Mouse (Mus musculus): ENCODE results near the gene Prss33.
"Not testable (repeated sequence)": the region's sequence is repeated elsewhere in the genome, so short reads cannot be mapped to it uniquely, and the experiment has no call there.

Prss33 gene

DNA sequence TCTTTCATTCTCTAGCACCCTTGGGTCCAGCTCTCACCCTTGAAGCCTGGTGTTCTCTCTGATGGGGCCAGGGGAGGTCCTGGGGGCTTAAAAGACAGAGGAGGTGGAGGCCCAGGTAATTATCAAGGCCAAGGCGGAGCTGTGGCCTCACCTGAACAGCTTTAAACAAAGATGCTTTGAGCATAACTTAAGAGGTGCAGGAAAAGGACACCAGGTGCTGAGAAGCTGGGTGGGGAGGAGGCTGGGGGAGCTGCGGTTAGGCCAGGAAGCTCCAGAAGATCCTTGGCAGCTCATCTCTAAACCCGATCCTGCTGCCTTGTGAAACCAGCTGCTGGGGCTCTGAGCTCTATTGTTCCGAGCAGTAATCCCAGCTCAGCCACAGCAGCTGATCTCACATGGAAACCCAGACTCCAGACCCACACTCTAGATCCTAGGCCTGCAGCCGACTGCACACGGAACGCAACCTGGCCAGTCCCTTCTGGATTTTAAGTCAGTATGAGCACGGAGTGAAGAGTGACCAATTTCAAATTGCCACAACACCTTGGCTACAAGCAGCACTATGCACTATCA lies at the start of gene Prss33:
Gene Prss33, minus strand, starts transcription at position 51 of the 570 bp plus-strand sequence.
- no peak for DNase-seq

DNA sequence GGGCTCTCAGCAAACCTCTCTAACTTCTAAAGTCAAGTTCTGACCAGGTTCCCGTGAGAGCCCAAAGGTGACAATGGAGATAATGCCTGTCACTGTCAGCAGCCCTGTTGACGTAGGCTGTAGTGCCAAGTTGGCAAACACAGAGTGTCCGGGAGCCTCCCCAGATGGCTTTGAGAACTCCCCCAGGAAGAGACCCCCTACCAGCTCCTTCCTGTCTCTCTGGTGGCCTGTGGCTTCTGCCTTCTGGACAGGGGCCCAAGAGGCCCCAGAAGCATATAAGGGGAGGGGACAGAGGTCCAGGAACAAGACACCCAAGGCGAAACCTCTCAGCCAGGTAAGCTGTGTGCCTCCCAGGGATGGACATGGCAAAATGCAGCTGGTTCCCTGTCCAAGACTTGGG lies 44.7 kb upstream of the Prss33 start, which contains the start of the genes Dcpp1 and Dcpp2:
Gene Dcpp1, plus strand, starts transcription at position 301 of the 400 bp plus-strand sequence.
Gene Dcpp2, plus strand, starts transcription at position 305 of the 400 bp plus-strand sequence.
- DNase-seq = not testable (repeated sequence)

DNA sequence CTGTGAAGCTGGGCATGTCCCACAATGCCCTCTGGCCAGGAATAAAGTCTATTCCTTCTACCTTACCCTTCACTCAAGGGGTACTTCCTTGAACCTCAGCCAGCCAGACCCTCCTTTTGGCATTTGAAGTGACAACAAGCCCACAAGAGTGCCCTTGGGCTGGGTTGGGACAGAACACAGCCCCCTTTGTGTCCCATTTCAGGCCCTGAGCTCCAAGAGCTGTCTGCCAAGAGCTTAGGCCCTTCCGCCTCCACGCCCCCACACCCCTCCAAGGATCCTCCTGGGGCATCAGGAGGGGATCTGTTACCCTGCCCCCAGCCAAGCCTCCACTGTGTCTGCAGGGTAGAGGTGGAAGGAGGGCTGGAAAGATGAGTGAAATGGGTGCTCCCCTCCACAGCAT lies 41.3 kb upstream of the Prss33 start:
- DNase-seq = no peak

DNA sequence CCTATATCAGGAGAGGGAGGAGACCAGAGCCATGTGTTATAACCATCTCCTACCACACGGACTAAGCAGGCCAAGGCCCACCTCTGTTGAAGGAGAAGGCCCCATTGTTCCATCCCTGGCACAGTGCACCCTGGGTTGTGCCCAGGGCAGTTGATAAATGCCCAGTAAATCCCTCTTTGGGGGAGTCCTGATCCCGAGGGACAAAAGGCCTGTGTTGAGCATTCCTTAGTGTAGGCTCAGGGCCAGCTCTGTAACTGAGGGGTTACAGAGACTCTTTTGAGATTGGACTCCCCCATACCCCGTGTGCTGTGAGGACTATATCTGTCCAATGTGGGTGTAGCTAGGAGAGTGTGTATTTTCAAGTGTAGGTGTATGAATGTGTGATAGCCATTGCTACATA lies 40.9 kb upstream of the Prss33 start:
- no peak for DNase-seq

DNA sequence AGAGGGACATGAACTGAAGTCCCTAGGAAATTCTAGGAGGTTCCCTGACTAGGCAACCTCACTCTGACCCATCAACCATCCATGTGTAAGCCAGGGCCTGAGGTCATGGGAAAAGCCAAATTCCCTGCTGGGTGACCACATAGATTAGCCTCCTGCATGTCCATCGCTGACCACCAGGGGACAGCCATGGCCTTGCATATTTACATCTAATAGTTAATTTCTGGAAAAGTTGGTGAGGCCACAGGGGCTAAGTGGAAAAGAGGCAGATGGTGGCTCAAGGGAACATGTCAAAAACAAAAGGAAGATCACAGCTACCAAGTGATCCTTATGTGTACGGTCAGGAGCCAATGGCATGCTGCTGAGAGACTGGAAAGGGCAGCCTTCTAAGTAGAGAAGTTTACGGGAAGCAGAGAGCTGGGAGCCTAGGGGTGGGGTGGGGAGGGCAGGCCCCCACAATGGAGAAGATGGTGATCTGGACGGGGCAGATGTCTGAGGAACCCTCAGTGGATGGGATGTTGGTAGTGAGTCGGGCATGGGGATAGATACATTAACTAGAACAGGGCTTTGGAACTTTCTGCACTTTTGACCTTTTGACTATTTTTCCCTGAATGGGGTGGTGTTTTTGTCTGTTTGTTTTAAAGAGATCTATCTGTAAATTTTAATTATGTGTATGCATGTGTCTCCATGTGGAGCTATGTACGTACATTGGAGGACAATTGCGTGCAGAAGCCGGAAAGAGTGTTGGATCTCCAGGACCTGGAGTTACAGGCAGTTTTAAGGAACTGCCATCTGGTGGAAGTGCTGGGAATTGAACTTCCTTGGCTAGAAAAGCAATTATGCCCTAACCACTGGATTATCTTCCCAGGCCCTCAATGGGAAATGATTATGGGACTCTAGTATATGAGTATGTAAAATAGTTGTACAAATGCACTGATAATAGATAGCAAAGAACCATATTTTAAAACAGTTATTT lies 38.3 kb upstream of the Prss33 start:
- peak; percentile 18 for DNase-seq

DNA sequence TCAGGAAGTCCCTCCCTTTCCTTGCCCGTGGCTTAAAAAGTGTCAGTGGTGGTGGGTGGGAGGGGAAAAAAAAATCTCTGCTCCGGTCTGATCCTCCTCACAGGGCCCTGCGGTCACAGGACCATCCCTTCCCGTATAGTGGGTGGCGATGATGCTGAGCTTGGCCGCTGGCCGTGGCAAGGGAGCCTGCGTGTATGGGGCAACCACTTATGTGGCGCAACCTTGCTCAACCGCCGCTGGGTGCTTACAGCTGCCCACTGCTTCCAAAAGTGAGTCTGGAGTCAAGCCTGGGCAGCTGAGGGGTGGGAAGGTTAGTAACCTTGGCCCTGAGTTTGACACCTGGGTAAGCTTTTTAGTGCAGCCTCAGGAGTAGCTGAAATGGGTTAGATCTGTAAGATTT lies 32.7 kb upstream of the Prss33 start:
- no peak for DNase-seq

DNA sequence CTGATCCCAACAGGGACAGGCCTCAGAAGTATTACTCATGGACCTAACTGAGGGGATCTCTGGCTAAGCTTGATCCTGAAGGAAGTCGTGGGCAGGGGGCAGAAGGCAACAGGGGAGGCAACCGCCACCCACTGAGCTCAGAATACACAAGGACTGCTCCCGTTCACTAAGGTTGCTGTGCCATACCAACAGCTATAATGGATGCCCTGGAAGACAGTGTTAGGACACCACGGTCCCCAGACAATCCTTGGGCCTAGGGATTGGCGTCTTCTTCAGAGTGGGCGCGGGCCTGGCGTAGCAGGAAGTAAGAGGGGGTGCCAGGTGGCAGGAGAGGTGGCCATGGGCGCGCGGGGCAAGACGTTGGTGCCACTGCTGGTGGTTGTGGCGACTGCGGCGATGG lies 31.9 kb upstream of the Prss33 start, which contains the start of gene Prss21:
Gene Prss21, plus strand, starts transcription at position 301 of the 400 bp plus-strand sequence.
- no peak for DNase-seq

DNA sequence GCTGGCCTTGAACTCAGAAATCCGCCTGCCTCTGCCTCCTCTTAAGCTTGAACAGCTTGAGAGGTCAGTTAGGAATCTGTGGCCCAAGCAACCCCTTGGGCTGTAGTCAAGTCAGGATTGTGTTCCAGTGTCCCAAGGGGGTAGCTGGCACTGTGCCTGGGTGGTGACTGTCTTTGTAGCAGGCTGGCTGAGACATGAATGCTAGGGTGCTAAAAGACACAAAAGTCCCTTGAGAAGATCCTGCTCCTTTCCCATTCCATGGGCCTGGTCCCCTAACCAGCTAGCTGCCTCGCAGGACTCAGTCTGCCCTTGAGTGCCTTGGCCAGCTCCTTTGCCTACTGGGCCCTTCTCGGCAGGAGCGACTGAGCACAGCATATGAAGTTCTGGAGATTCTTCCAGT lies 27.1 kb upstream of the Prss33 start:
- no peak for DNase-seq

DNA sequence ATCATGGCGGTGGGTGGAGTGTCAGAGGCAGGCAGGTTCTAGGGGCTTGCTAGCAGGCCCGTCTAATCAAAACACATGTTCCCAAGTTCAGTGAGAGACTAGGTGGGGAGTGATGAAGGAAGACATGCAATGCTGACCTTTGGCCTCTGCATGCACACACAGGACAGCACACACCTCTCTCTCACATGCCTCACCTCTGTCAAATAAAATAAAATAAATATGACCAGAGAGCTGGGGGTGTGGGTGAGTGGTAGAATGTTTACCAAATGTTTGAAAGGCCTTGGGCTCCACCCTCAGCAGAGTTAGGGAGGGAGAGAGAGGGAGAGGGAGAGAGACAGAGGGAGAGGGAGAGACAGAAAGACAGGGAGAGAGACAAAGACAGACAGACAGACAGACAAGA lies 22.1 kb upstream of the Prss33 start:
- DNase-seq = no peak

DNA sequence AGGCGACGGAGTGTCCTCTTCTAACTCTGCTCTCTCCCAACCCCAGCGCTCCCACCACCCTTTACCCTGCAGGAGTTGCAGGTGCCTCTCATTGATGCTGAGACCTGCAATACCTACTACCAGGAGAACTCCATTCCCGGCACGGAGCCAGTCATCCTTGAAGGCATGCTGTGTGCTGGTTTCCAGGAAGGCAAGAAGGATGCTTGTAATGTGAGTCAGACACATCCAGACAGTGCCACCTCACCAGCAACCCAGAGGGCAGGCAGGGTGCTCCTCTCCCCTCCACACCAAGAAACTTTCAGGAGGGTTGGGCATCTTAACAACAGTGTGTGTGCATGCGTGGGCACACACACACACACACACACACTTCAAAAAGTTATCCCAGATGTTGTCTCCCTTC lies 21.3 kb upstream of the Prss33 start:
- DNase-seq = no peak

DNA sequence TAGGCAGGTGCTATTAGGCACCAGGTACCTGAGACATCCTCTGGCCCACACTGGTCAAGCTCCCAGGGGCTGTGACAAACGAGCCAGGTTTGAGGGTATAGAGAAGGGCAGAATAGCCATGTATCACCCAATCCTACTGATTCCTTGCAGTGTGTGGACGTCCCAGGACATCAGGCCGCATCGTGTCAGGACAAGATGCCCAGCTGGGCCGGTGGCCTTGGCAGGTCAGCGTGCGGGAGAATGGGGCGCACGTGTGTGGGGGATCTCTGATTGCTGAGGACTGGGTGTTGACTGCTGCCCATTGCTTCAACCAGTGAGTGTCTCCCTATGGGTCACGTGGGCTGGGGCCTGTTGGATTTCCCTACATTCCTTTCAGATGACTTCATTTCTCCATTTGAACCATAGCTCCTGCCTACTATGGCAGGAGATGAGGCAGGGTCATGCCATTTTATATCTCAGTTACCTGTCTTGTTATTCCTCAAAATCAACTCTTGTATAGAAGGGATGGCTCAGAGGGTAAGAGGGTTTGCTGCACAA lies 18.4 kb upstream of the Prss33 start:
- DNase-seq = no peak

DNA sequence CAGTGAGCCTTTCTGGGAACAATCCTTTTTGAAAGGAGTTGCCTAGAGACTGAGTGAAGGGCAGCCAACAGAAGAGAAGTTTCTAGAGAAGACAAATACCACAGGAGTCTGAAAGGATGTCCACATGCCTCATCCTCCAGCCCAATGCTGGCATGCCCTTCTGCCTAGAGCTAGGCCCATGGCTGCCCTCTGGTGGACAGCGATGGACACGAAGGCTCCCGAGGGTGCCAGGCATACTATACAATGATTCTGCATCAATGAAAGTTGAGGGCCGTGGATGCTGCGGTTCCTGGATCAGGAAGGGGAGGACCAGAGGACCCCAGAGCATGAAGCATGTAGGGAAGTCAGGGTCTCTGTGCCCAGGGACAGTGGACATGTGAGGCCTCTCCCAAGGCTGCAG lies 17.4 kb upstream of the Prss33 start:
- peak; percentile 51 for DNase-seq

DNA sequence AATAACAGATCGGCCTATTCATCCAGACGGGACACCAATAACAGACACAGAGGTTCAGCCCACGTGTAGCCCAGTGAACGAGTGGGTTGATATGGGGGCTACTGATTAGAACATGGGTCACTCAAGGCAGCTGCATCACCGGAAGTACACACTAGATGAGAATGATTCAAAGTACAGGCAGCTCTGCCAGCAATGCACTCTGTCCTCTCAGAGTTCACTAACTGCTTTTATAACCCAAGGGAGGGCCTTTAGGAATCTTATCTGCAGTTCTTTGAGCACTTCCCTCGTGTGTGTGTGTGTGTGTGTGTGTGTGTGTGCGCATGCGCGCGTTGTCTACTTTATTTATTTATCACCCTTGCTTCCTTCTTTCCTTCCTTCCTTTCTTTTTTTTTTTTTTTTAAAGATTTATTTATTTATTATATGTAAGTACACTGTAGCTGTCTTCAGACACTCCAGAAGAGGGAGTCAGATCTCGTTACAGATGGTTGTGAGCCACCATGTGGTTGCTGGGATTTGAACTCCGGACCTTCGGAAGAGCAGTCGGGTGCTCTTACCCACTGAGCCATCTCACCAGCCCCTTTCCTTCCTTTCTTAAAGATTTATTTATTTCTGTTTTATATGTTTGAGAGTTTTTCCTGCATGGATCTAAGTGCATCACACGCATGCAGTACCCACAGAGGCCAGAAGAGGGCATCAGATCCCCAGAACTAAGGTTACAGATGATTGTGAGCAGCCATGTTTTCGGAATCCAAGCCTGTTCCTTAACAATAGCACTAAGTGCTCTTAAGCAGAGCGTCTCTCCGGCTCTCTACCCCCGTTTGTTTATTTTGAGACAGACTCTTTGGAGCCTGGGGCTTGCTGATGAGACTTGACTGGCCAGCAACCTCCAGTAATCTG lies 15.2 kb upstream of the Prss33 start:
- DNase-seq = peak; percentile 73

DNA sequence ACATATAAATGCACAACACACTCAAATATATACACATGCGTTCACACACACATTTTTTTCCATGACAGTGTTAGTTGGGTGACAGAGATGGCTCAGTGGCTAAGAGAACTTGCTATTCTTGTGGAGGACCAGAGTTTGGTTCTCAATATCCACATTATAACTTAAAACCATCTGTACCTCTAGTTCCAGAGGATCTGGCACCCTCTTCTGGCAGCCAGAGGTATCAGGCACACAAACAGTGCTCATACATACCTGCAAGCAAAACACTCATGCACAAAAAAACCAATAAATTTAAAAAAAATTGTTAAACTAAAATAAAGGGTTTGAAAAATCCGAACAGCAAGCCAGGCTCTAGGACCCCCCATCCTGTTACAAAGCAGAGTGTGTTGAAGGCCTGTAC lies 14.2 kb upstream of the Prss33 start:
- no peak for DNase-seq

DNA sequence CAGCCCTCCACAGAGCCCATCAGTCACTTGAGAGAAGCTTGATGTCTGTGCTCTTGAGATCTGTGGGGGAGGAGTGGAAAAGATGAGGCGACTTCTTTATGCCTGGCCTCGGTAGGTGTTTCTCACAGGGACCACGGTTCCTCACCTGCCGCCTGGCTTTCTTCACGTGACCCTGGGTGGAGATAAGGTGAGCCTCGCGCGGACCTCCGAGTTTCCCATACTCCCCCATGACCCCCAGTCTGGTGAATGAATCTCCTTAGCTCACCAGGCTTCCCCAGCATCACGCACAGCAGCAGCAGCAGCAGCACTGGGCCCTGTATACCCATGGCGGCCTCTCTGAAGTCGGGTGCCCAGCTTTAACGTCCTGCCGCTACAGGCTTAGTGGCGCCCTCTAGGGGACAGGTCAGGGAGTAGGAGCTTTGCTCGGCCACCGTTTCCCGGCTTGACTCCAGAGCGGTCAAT lies 8.0 kb upstream of the Prss33 start, which contains the start of the genes Prss32 and Prss41:
Gene Prss32, plus strand, starts transcription at position 44 of the 462 bp plus-strand sequence.
Gene Prss41, minus strand, starts transcription at position 361 of the 462 bp plus-strand sequence.
- DNase-seq = peak; percentile 53

DNA sequence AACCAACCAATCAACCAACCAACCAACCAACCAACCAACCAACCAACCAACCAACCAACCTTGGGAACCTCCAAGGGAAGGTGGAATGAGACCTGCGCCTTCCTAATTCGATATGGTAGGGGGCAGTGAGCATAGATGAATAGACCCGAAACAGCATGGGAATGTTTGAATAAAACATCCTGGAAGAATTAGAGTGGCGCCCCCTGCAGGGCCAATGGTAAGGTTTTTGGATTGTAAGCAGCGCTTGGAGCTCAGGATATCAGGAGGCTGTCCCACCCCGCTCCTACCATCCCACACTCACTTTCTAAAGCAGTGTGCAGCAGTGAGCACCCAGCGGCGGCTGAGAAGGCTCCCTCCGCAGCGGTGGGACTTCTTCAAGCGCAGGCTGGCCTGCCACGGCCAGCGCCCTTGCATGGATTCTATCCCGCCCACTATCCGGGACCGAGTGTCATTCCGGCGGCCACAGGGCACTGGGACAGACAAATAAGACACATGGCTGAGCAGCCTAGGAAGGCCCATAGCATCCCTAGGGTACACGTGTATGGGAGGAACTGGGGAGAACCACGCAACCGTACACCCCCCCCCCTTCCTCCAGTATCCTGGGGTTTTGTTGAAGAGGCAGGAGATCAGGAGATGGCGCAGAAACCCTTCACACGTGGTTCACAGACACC lies 7.4 kb upstream of the Prss33 start:
- DNase-seq = no peak

DNA sequence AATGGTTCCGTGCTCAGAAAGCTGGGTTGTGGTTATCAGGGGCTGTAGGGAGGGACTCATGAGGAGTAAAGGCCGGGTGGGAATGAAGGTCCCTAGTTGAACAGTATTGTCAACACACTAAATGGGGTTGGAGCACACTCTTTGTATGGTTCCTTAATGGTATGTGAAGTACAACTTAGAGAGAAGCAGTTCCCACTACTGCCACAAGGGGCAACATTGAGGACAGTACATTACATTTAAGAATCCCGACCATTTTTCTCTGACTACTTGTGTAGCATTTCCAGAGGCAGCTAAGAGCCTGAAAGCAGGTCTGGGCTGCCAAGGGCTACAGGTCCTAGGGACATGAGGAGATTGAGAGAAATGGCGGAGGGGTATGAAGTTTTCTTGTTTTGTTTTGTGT lies 5.3 kb upstream of the Prss33 start:
- DNase-seq = peak; percentile 73

DNA sequence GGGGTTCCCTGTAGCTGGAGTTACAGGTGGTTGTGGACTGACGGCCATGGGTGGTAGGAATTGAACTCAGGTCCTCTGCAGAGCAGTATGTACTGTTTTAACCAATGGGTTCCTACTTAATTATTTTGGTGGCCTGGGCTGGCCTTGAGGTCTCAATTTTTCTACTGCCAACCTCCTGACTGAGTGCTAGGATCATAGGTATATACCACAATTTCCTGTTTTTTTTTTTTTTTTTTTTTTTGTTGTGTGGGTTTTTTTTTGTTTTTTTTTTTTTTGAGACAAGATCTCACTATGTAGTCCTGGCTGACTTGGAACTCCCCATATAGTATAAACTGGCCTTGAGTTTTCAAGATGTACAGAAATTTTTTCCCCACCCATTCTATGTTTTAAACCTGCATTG lies 4.7 kb downstream of the Prss33 start:
- DNase-seq = no peak

DNA sequence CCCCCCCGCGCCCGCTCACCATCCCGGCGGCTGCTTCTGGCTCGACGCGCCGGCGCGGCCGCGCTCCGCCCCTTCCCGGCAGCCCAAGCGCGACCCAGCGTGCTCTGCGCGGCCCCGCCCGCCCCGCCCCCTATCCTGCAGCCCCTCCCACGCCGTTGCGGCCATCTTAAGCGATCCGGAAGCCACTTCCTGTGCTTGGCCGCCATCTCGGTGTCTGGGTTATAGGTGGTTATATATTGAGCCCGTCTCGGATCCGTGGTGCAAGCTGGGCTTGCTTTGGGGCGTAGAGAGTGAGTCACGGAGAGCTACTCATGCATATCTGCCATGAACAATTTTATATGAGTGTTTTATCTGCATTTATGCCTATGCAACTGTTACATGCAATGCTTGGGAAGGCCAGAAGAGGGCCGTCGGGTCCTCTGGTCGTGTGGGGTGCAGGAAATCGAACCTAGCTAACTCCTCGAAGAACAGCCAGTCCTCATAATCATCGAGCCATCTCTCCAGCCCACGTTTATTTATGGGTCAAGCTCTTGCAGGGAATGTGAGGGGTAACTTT lies 6.7 kb downstream of the Prss33 start, which contains the start of gene Elob:
Gene Elob, minus strand, starts transcription at position 73 of the 556 bp plus-strand sequence.
- peak; percentile 86 for DNase-seq

DNA sequence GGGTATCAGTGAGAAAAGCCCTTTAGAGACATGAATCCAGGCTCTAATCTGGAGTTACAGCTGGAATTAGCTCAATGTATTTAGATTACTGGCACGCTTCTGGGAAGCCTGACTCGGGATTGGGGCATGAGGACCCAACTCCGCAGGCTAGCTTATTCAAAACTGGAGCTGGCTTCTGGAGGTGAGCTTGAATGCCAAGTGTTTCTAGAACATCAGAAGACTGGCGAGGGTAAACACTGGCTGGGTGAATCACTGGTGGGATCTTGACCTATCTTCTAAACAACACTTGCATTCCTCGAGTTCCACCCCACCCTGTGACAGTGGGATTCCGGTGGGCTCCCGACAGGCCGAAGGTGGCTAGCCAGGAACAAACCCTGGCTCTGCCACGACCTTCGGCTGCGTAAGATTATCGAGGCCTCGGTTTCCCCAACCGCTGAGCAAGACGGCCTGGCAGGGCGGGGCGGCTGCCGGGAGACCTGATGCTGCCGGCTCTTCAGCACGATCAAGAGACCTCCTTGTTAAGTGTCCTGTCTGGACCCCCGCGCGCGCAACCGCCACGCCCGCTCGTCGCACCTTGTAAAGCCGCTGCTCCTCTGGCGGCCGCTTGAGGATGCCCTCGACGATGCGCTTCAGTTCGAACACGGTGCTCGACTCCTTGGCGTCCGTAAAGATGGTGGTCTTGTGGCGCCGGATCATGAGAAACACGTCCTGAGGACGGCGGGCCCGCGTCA lies 7.4 kb downstream of the Prss33 start:
- peak; percentile 59 for DNase-seq

DNA sequence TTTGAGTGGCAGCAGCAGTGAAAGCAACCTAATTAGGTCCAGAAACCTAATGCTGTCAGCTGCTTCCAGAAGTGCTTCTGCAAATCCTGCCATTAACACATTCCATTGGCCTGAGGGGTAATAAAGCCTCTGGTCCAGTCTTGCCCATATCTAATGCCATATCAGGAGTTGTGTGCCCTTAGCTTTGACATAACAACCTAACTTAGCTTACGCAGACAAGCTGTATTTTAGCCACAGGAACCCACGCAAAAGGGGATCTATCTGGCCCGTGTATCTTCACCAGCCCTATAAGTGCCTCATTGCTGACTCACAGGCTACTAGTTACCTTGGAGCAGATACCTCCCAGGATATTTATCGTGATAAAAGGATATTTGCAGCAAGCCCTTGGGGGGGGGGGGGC lies 10.3 kb downstream of the Prss33 start:
- no peak for DNase-seq
